Mouse (Mus musculus): ENCODE data around the gene Ifnar1.
A peak's percentile ranks its signal among the peaks of the same experiment; 100 is the strongest.

Ifnar1 gene

GRCm38 (mm10) chr16:91538513-91538912, 53.5 kb downstream of the Ifnar1 start:
- DNase-seq (ENCODE audit: low spot score), result no peak

GRCm38 (mm10) chr16:91541573-91542081, 56.6 kb downstream of the Ifnar1 start:
- no peak for DNase-seq (ENCODE audit: low spot score)

- DNase-seq (ENCODE audit: low spot score), result no peak
Measured at GRCm38 (mm10) chr16:91543619-91544018, 58.6 kb downstream of the Ifnar1 start.

- DNase-seq (ENCODE audit: low spot score), result no peak
Measured at GRCm38 (mm10) chr16:91545597-91546281, 60.7 kb downstream of the Ifnar1 start.

- DNase-seq (ENCODE audit: low spot score), result no peak
Measured at GRCm38 (mm10) chr16:91546391-91546835, 61.4 kb downstream of the Ifnar1 start.

- DNase-seq (ENCODE audit: low spot score), result peak; percentile 82
Measured at GRCm38 (mm10) chr16:91546836-91547741, 62.1 kb downstream of the Ifnar1 start, which contains the start of gene Ifngr2. Gene Ifngr2, plus strand, starts transcription at chr16:91547072.

GRCm38 (mm10) chr16:91547974-91548373, 62.9 kb downstream of the Ifnar1 start:
- no peak for DNase-seq (ENCODE audit: low spot score)

- no peak for DNase-seq (ENCODE audit: low spot score)
Measured at GRCm38 (mm10) chr16:91548586-91548985, 63.5 kb downstream of the Ifnar1 start.

- no peak for DNase-seq (ENCODE audit: low spot score)
Measured at GRCm38 (mm10) chr16:91548996-91549395, 64.0 kb downstream of the Ifnar1 start.

GRCm38 (mm10) chr16:91549616-91550015, 64.6 kb downstream of the Ifnar1 start:
- DNase-seq (ENCODE audit: low spot score), result no peak

- no peak for DNase-seq (ENCODE audit: low spot score)
Measured at GRCm38 (mm10) chr16:91551081-91551524, 66.1 kb downstream of the Ifnar1 start.

GRCm38 (mm10) chr16:91552072-91552471, 67.0 kb downstream of the Ifnar1 start:
- no peak for DNase-seq (ENCODE audit: low spot score)

GRCm38 (mm10) chr16:91553625-91554024, 68.6 kb downstream of the Ifnar1 start:
- no peak for DNase-seq (ENCODE audit: low spot score)

GRCm38 (mm10) chr16:91555017-91555605, 70.1 kb downstream of the Ifnar1 start:
- DNase-seq (ENCODE audit: low spot score), result no peak

- DNase-seq (ENCODE audit: low spot score), result no peak
Measured at GRCm38 (mm10) chr16:91556659-91557058, 71.6 kb downstream of the Ifnar1 start.
